Mouse (Mus musculus) heart, adult 18-20 months (tissue): ENCODE measurements around the gene Rnf207. TPM values are rescaled to one million over a fixed set of nuclear protein-coding genes. Genes with fewer than 3 reads are reported as not detected.
A peak's percentile ranks its signal among the peaks of the same experiment; 100 is the strongest.

Source experiments
- DNase-seq, 2 experiments: peaks; one replicate each; pipeline ENCODE4 v3.0.0; 2021 to 2022; ENCODE audit warnings: mixed read lengths in 1 of 2
- total RNA-seq, 2 experiments: library from RNA; stranded (reverse); gene quantifications; 2 replicates each; pipeline ENCODE4 v1.2.3; 2021

Gene Rnf207
- total RNA-seq, 2 experiments from 2014 or later = 38.8 to 46.0 TPM

DNA sequence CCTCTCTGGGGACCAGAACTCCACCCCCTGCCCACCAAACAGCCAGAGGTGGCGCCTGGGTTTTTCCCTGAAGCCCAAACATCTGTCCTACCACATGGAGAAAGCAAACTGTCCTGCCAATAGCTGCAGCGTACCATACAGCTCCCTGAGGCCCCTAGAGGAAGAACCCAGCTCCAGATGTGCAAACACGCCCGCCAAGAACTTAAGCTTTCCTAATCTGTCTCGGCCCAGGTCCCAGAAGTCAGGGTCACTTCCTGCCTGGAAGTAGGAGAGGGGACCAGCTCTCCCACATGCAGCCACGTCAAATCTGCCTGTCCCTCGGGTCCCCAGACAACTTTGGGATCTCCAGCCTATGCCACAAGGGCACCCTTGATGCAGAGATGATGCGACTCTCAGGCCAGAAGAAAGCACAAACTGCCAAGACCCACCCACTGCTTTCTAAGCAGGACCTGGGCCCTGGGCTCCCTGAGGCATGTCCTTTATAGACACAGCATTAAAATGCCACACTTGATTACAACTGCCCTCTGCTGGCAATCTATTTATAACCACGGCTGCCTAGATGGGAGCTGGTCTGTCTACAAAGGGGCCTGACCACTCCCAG, 46.2 kb downstream of the Rnf207 start:
- peak; percentile 86 to 92 for DNase-seq

DNA sequence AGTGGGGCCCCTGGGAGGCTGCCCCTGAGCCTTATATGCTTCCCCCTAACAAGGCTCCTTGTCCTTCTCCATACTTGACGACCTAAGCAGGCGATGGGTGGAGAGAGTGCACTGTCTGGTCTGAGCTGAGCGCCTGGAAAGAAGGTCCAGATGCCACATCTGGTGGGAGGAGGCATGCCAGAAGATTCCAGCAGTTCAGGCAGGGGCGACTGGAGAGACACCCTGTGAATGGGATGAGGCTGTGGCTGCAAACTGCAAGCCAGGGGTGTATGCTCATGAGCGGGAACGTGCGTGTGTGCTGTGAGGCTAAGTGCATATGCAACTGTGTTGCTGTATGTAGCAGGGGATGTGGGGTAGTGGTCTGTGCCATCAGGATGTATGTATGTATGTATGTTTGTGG, 46.8 kb downstream of the Rnf207 start:
- no peak for DNase-seq

DNA sequence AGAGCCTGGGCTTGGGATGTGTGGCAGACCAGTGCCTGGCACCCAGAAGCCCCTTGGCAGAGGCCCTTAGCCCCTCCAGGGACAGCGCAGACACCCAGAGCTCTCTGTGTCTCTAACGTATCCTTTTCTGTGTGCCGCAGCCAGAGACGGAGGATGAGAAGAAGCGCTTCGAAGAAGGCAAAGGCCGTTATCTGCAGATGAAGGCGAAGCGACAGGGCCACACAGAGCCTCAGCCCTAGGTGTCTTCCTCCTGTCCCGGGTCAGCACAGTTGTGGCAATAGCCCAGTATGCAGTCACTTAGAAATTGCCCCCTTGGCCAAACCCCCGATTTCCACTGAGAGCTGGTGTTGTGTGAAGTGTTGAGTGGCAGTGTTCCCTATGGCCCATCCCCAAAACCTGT, 47.5 kb downstream of the Rnf207 start:
- DNase-seq = no peak

DNA sequence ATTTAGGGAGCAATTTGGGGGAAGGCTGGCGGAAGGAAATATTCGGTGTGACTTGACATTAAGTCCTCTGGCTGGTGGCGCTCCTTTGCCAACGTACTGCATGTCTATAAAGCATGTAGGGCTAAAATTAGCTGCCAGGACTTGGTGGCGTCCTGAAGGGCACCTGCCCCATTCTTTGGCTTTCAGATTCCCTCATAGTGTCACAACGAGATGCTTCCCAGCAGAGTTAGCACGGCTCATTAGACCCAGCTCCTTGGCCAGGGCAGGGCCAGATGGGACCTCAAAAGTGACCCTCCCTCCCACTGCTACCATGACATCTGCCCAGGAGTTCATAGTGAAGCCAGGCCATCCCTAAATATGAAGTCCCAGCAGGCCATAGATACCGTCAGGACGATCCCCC, 48.2 kb downstream of the Rnf207 start:
- DNase-seq = peak in 1 of 2 experiments; percentile 45

DNA sequence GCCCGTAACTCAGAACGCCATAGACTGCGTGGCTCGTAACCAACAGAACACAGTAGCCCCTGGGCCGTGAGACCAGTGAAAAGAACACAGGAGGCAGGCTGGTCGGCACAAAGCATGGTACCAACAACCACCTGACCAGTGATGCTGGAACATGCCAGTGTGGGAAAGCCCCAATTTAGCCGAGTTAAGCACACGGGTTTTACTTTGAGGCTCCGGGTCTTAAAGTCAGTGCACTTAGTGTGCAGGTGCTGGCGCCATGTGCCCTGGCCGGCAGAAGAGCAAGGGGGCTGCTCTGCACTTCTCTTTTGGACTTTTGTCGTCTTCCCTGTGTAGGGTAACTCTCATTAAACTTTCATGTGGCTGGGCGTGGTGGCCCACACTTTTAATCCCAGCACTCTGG, 48.8 kb downstream of the Rnf207 start:
- no peak for DNase-seq

DNA sequence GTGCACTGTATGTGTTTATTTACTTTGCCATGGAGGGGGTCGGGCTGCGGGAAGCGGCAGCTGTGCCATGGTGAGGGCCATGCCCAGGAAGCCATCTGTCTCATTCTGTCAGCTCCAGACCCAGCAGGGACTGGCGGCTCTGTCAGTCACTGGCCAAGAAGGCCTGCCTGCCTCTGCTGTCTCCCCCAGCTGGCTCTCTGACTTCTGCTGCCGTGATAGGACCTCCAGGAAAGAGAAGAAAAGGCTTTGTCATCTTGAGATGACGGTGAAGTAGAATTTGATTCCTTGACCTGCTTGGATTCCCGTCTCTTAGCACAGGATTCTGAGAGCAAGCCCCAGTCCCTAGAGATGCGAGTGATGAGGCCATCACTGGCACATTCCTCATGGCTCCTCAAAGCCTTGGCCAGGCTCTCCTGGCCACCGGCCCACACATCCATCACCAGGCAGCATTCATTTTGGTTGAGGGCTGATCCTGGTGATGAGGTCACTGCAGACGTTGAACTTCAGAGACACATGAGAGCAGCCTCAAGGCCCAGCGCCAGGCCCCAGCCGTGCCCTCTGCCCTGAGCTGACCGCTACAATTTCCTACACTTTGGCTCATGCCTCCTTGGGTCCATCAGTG, 50.9 kb downstream of the Rnf207 start:
- peak; percentile 59 to 75 for DNase-seq

DNA sequence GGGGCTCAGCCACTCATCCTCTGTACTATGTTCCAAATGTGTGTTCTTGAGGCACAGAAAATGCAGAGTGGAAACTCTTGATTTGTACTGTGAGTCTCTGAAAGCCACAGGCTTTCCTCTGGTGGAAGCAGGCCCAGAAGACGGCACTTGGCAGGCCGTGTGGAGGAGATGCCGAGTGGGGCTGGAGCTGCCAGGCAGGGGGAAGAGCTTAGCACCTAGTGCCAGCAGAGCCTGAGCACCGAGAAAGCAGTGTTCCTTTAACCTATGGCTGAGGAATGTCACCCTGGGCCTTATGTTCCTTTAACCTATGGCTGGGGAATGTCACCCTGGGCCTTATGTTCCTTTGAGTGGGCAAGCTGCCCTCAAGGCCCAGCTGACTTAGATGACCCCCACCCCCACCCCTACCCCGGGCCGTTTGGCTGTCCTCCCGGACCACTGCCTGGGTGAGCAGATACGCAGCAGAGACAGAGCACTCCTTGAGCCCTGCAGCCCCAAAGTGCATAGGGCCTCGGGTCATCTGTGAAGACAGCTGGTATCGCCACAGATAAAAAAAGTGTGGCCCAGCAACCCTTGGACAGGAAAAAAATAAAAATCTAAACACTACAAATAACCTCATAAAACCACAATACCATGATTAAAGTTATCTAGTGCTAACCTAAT, 52.4 kb downstream of the Rnf207 start:
- peak; percentile 66 to 73 for DNase-seq

DNA sequence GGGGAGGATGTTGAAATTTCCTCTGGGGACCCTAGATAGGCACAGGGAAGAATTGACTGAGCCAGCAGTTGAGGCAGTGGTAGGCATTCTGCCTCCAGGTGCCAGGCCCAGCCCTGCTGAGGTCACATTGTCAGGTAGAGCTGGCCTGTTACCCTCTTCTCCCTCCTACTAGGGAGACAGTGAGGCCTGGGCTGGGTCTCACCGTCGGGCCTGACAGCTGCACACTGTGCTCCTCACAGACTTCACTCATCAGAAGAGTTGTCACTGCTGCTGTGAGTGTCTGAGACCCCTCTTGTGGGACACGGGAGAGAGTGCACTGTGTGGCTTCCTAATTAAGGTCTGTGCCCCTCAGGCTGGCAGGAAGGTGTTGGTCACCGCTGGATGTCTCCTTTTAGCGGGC, 53.0 kb downstream of the Rnf207 start:
- no peak for DNase-seq

DNA sequence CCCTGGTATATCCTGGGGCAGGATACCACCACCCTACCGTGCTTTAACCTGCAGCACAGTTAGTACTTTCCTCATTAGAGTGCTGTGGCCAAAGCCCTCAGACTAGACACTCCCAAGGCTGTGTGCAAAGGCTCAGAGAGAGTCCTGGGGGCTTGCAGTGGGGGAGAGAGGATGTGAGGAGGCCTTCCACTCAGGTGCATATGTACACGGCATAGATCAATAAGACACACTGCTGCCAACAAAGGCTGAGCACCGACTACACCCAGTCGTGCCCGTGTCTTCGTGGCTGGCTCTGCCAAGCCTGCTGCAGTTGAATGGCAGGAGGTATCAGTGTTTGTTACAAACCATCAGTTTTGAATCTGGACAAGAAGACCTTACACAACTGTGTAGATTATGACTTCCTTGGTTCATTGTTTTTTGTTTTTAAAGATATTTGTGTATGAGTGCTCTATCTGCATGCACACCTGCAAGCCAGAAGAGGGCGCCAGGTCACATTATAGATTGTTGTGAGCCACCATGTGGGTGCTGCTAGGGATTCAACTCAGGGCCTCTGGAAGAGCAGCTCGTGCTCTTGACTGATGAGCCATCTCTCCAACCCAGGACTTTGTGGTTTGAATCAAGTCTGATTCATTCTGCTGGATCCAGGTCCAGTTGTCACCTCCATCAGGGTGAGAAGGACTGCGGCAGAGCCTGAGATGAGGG, 53.8 kb downstream of the Rnf207 start:
- no peak for DNase-seq

DNA sequence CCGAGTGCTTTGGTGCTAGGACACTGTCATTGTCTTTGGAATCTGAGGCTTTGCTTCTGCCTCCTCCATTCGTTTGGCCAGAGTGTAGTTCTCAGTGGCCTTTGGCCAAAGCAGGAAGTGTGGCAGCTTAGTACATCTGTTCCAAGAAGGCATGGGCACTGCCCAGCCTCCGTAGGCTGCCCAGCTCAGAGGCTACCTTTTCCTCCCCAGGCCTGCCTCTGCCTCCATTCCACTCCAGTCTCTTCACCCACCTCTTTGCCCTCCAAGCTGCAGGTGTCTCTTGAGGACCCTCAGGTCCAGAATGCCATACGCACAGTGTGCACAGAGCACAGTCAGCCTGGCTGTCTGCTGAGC, 54.6 kb downstream of the Rnf207 start:
- no peak for DNase-seq

DNA sequence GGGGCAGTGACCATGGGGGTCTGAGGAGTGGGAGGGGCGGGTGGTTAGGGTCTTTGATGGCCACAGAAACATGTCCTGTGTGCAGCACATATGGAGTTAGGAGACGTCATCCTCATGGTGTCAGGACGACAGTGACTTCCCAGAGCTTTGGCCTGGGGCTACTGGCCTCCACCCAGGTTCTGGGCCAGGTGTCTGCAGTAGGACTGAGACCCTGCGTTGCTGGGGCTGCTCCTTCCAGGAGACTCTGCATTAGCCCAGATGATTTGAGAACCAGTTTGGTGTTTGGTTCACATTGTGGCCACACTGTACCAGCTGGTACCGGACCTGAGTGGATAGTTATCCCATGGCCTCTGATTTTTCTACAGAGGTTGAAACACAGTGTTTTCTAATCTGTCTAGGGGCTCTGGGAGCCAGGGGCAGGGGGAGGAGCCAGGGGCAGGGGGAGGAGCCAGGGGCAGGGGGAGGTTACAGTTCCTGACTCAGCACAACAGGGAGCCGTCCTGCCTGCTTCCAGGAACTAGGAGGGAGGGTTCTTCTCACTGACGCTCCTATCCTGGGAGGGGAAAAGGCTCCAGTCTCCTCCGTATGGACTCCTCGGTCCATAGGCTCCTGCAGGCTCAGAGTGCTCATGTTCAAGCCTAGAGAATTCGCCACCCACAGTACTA, 55.1 kb downstream of the Rnf207 start:
- DNase-seq = no peak

DNA sequence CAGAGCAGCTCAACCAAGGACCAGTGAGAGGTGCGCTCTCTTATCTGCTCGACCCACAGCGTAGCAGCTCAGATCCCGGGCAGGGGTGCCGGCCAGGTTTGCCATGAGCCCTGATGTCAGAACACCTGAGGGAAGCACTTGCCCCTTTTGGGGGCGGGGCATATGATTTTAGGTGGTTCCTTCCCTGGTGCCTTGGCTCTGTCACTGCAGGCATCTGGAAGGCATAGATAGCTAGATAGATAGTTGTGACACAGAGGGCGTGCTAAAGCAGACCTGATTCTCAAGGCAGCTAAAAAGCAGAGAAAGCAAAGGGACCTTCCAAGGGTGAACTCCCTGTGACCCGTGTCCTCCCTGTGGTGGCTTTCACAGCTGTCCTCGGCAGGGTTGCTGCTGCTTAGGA, 55.7 kb downstream of the Rnf207 start:
- DNase-seq = no peak

DNA sequence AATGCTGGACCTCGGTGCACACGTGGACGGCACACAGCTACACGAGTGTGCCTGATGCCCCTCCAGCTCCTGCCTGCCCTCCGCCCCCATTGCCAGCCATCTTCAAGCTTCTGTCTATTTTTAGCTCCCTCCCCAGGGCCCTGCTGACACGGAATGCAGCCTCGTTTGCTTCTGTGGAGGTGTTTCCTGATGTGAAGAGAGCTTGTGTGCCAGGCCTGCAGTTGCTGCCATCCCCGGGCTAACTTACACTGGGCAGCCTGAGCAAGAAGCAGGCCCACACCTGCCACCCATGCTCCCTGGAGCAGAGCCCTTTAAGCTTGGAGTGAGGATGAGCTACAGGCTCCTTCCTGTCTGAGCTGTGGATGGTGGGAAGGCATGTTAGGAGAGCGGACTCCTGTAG, 56.6 kb downstream of the Rnf207 start:
- DNase-seq = peak; percentile 58 to 76

DNA sequence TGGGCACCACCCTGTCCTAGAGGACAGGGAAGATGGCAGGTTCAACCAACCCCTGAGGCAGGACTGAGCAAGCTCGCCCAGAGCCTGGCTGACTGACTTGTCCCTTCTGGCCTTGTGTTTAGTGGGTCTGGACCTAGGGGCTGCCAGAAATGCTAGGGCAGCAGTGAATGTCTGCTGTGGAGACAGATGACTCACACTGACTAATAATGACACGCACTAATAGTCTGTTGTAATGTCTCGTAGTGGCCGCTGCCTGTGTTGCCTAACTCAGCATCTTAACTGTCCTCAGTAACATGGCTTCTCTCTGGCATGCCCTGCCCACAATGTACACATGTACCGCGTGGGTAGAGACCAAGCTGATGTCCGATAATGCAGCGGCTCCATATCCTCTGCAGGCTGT, 58.3 kb downstream of the Rnf207 start:
- DNase-seq = no peak

DNA sequence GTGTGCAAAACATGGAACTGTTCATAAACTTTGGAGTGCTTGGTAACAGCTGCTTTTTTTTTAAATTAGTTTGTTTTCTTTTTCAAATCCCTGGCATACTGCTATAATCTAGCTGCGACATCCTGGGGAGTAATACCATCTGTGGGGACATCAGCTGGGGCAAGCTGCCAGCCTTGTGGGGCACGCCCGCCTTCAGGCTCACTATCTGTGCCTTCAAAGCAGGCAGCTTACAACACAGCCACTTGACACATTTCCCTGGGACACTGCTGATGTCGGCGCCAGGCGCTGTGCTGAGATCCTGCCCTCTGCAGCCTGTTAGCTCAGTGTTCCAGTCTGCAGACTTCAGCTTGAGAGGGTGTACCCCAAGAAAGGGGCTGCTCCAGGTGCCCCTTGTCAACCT, 61.7 kb downstream of the Rnf207 start:
- peak; percentile 82 to 86 for DNase-seq

Other genes with a start within 250 kb of the Rnf207 start
- 10 to 100 TPM; 10.9 to 15.9 TPM for gene Plekhg5, start 246.5 kb downstream of the Rnf207 start, total RNA-seq
- 1 to 10 TPM; 1.4 to 1.6 TPM for gene Tnfrsf25, start 203.1 kb downstream of the Rnf207 start, total RNA-seq
- 1 to 10 TPM; 2.5 to 2.7 TPM for gene Espn, start 166.6 kb downstream of the Rnf207 start, total RNA-seq
- gene Hes2, start 160.1 kb downstream of the Rnf207 start, total RNA-seq = not detected
- 10 to 100 TPM; 61.9 to 66.2 TPM for gene Acot7, start 140.9 kb downstream of the Rnf207 start, total RNA-seq
- gene Gpr153, start 44.8 kb downstream of the Rnf207 start, total RNA-seq = 10 to 100 TPM in 1 of 2 experiments, 1 to 10 TPM in 1; 8.0 to 10.2 TPM
- not detected for gene Hes3, start 27.3 kb downstream of the Rnf207 start, total RNA-seq
- gene Icmt, start 21.8 kb downstream of the Rnf207 start, total RNA-seq = 10 to 100 TPM; 25.7 to 32.2 TPM
- gene Rpl22, start 6.7 kb upstream of the Rnf207 start, total RNA-seq = 100 to 1,000 TPM; 275 to 290 TPM
- under 1 TPM; 0.20 to 0.36 TPM for gene Chd5, start 19.7 kb upstream of the Rnf207 start, total RNA-seq
- gene Nphp4, start 157.7 kb upstream of the Rnf207 start, total RNA-seq = 1 to 10 TPM in 1 of 2 experiments, under 1 TPM in 1; 0.90 to 1.1 TPM
- gene Kcnab2, start 158.9 kb upstream of the Rnf207 start, total RNA-seq = 1 to 10 TPM; 2.7 to 3.3 TPM